Mouse (Mus musculus) forebrain, postnatal 0 days (tissue): ENCODE data around the gene Slc4a4. TPM values are rescaled to one million over a fixed set of nuclear protein-coding genes. Genes with fewer than 3 reads are reported as not detected.

ENCODE experiments used
- ATAC-seq: fragments of 200-750 bp; cut with Nextera tagmentation; 2 replicates; pipeline ENCODE4 v1.8.0; 2017; ENCODE audit warnings: mild to moderate bottlenecking, moderate library complexity
- DNase-seq: peaks from one replicate; pipeline ENCODE4 v3.0.0-alpha.2; 2015
- H3K27ac ChIP-seq: fragments of 300-500 bp; sonication (generic); 2 replicates; pipeline ENCODE4 v1.5.1; 2014; ENCODE audit warnings: low read depth, mild to moderate bottlenecking, antibody characterized with exemption, low read length, moderate library complexity, mixed read lengths
- H3K27me3 ChIP-seq: fragments of 300-500 bp; sonication (generic); 2 replicates; pipeline ENCODE4 v1.6.1; 2014; ENCODE audit warnings: mild to moderate bottlenecking, low read length, mixed read lengths; ENCODE audit not compliant: insufficient read depth
- H3K36me3 ChIP-seq: fragments of 300-500 bp; sonication (generic); 2 replicates; pipeline ENCODE4 v1.6.1; 2014; ENCODE audit warnings: mild to moderate bottlenecking, moderate library complexity; ENCODE audit not compliant: insufficient read depth
- H3K4me1 ChIP-seq: fragments of 300-500 bp; sonication (generic); 2 replicates; pipeline ENCODE4 v1.6.1; 2014; ENCODE audit warnings: antibody characterized with exemption; ENCODE audit not compliant: insufficient read depth
- H3K4me2 ChIP-seq: fragments of 300-500 bp; sonication (generic); 2 replicates; pipeline ENCODE4 v1.6.1; 2014; ENCODE audit warnings: low read depth, mild to moderate bottlenecking, moderate library complexity
- H3K4me3 ChIP-seq: fragments of 300-500 bp; sonication (generic); 2 replicates; pipeline ENCODE4 v1.5.1; 2014; ENCODE audit warnings: low read depth, low read length, mixed read lengths
- H3K9ac ChIP-seq: fragments of 300-500 bp; sonication (generic); 2 replicates; pipeline ENCODE4 v1.6.1; 2014; ENCODE audit warnings: mild to moderate bottlenecking
- H3K9me3 ChIP-seq: fragments of 300-500 bp; sonication (generic); 2 replicates; pipeline ENCODE4 v1.6.1; 2016; ENCODE audit warnings: low read length
- CTCF ChIP-seq: sonication (generic); IDR thresholded peaks from 2 replicates; pipeline ENCODE4 v1.5.1; 2016; ENCODE audit warnings: antibody characterized with exemption, control low read depth, low read depth
- WGBS: fragments of 180-500 bp; shearing (Covaris S2); extraction: QIAGEN DNeasy Blood & Tissue Kit; methylation state at CpG from one replicate; pipeline ENCODE4 v1.1.7; 2014; 5-methylcytosine and 5-hydroxymethylcytosine counted together
- polyA plus RNA-seq: library from polyadenylated mRNA; unstranded; fragments of >200 nt; fragmentation: Nextera tagmentation; extraction: Ambion mirVana; gene quantifications from 2 replicates; pipeline ENCODE4 v1.2.1, GENCODE M21; 2015
- total RNA-seq: library from RNA; depleted of rRNA; stranded (reverse); fragments of >200 nt; gene quantifications from 2 replicates; pipeline ENCODE4 v1.2.3, GENCODE M21; 2014

The Slc4a4 gene
- total and polyA plus RNA-seq, 2 experiments from 2014 or later, result 11.8 to 34.7 TPM

- DNase-seq (no peak), ATAC-seq (no peak)
- TF ChIP-seq CTCF, result no peak
- Histone ChIP-seq H3K9ac (no peak overlapping the region), H3K36me3 (no peaks in the 10 kb centered on the region), H3K9me3 (no peaks in the 10 kb centered on the region), H3K27ac (no peak overlapping the region), H3K4me1 (no peaks in the 10 kb centered on the region), H3K4me3 (no peak overlapping the region), H3K4me2 (no peak overlapping the region), H3K27me3 (no peaks in the 10 kb centered on the region)
- WGBS, result 95% methylated on average over 7 of the region's 7 CpGs
Observed at GRCm38 (mm10) chr5:89000598-89000997, 114.0 kb downstream of the Slc4a4 start.

- Histone ChIP-seq H3K4me1 (no peaks in the 10 kb centered on the region), H3K36me3 (no peaks in the 10 kb centered on the region), H3K27me3 (no peaks in the 10 kb centered on the region), H3K4me2 (no peak overlapping the region), H3K27ac (no peak overlapping the region), H3K4me3 (no peak overlapping the region), H3K9ac (no peak overlapping the region), H3K9me3 (no peaks in the 10 kb centered on the region)
- ATAC-seq (no peak), DNase-seq (no peak)
- TF ChIP-seq CTCF, result no peak
- WGBS, result 59% methylated on average over 5 of the region's 5 CpGs
Observed at GRCm38 (mm10) chr5:89010116-89010515, 123.5 kb downstream of the Slc4a4 start.

- Histone ChIP-seq H3K4me3 (no peak overlapping the region), H3K36me3 (no peaks in the 10 kb centered on the region), H3K9me3 (no peaks in the 10 kb centered on the region), H3K27ac (no peak overlapping the region), H3K27me3 (no peaks in the 10 kb centered on the region), H3K4me2 (no peak overlapping the region), H3K9ac (no peak overlapping the region), H3K4me1 (no peaks in the 10 kb centered on the region)
- 92% methylated on average over 3 of the region's 3 CpGs for WGBS
- no peak for TF ChIP-seq CTCF
- DNase-seq (no peak), ATAC-seq (no peak)
Observed at GRCm38 (mm10) chr5:89012456-89012855, 125.8 kb downstream of the Slc4a4 start.

DNA sequence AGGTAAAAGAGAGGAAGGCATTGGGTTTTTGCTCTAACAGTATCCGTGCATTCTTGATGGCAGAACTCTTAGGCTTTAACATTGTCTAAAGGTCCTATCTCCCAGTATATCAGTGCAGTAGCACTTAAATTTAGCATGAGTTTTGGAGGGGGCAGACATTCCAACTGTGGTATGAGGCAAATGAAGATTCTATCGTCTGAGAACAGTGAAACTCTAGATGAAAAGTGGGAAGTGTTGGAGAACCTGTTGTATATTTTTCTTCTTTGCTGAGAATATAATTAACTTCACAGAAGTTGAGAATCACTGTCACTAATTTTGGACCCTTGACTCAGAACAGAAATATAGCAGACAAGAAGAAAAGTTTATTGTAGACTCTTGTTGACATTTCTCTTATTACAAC lies 128.2 kb downstream of the Slc4a4 start:
- DNase-seq, result no peak
- no peaks in the 10 kb centered on the region for H3K4me1 ChIP-seq
- H3K9me3 ChIP-seq, result no peaks in the 10 kb centered on the region
- no peak for ATAC-seq
- H3K9ac ChIP-seq, result no peak overlapping the region
- H3K4me2 ChIP-seq, result no peak overlapping the region
- TF ChIP-seq CTCF, result no peak
- no peaks in the 10 kb centered on the region for H3K27me3 ChIP-seq
- H3K27ac ChIP-seq, result no peak overlapping the region
- no peak overlapping the region for H3K4me3 ChIP-seq
- 89% methylated on average over 2 of the region's 2 CpGs for WGBS
- no peaks in the 10 kb centered on the region for H3K36me3 ChIP-seq

GRCm38 (mm10) chr5:89015878-89016277 lies 129.3 kb downstream of the Slc4a4 start:
- no peak overlapping the region for H3K4me3 ChIP-seq
- ATAC-seq, result no peak
- no peak for DNase-seq

GRCm38 (mm10) chr5:89018537-89018936 lies 131.9 kb downstream of the Slc4a4 start:
- H3K4me1 ChIP-seq, result no peaks in the 10 kb centered on the region
- ATAC-seq, result no peak
- no peak overlapping the region for H3K27ac ChIP-seq
- DNase-seq, result no peak
- no peaks in the 10 kb centered on the region for H3K9me3 ChIP-seq
- H3K9ac ChIP-seq, result no peak overlapping the region
- no peak overlapping the region for H3K4me3 ChIP-seq
- TF ChIP-seq CTCF, result no peak
- WGBS, result 42% methylated on average over 6 of the region's 6 CpGs
- no peaks in the 10 kb centered on the region for H3K27me3 ChIP-seq
- no peak overlapping the region for H3K4me2 ChIP-seq
- no peaks in the 10 kb centered on the region for H3K36me3 ChIP-seq

More at GRCm38 (mm10) chr5:89015878-89016277, 129.3 kb downstream of the Slc4a4 start:
- 86% methylated on average over 5 of the region's 5 CpGs for WGBS
- H3K27me3 ChIP-seq, result no peaks in the 10 kb centered on the region
- H3K9ac ChIP-seq, result no peak overlapping the region
- no peak for TF ChIP-seq CTCF
- H3K9me3 ChIP-seq, result no peaks in the 10 kb centered on the region
- no peaks in the 10 kb centered on the region for H3K36me3 ChIP-seq
- H3K4me2 ChIP-seq, result no peak overlapping the region
- no peaks in the 10 kb centered on the region for H3K4me1 ChIP-seq
- H3K27ac ChIP-seq, result no peak overlapping the region

GRCm38 (mm10) chr5:89024413-89024812 lies 137.8 kb downstream of the Slc4a4 start:
- Histone ChIP-seq H3K27me3 (no peaks in the 10 kb centered on the region), H3K4me2 (no peak overlapping the region), H3K4me1 (no peaks in the 10 kb centered on the region), H3K9me3 (no peaks in the 10 kb centered on the region), H3K4me3 (no peak overlapping the region), H3K36me3 (no peaks in the 10 kb centered on the region), H3K9ac (no peak overlapping the region), H3K27ac (no peak overlapping the region)
- WGBS, result 81% methylated on average over 4 of the region's 4 CpGs
- no peak for TF ChIP-seq CTCF
- DNase-seq, result no peak
- ATAC-seq, result no peak

DNA sequence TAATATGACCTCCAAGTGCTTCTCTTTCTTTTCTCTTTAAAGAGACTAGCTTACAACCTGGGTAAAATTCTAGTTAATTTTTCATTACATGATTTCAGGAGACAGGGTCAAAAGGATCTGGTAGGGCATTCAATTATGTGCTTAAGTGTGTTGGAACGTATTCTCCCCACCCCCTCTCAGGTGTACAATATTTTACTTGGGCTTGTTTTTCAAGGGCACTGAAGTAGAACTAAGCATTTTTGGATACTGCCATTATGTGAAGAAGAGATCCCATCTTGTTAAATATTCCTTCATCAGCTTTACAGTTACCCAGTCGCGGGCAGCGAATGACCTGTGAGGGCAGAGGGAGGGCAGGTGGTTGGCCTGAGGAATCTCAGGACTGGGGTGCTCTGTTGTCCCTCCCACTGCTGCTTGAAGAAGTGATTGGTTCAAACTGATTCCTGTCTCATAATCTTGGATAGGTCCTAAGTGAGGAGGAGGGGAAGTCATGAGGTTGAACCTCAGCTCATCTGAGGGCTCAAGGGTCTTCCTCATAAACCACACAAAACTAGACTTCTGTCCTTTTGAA lies 141.0 kb downstream of the Slc4a4 start:
- H3K27ac ChIP-seq, result no peak overlapping the region
- no peaks in the 10 kb centered on the region for H3K4me1 ChIP-seq
- no peak for ATAC-seq
- no peak overlapping the region for H3K4me3 ChIP-seq
- TF ChIP-seq CTCF, result no peak
- 93% methylated on average over 4 of the region's 4 CpGs for WGBS
- no peaks in the 10 kb centered on the region for H3K36me3 ChIP-seq
- H3K9ac ChIP-seq, result no peak overlapping the region
- H3K27me3 ChIP-seq, result no peaks in the 10 kb centered on the region
- DNase-seq, result no peak
- no peak overlapping the region for H3K4me2 ChIP-seq
- no peaks in the 10 kb centered on the region for H3K9me3 ChIP-seq
